Mouse (Mus musculus): Measurements from ENCODE around the gene Snta1. TPM values are rescaled to one million over a fixed set of nuclear protein-coding genes. Genes with fewer than 3 reads are reported as not detected.
A peak's percentile ranks its signal among the peaks of the same experiment; 100 is the strongest.
"Not testable (repeated sequence)": the region's sequence is repeated elsewhere in the genome, so short reads cannot be mapped to it uniquely, and the experiment has no call there.

Gene Snta1
- polyA plus RNA-seq, 1 experiment, result 27.5 TPM

DNA sequence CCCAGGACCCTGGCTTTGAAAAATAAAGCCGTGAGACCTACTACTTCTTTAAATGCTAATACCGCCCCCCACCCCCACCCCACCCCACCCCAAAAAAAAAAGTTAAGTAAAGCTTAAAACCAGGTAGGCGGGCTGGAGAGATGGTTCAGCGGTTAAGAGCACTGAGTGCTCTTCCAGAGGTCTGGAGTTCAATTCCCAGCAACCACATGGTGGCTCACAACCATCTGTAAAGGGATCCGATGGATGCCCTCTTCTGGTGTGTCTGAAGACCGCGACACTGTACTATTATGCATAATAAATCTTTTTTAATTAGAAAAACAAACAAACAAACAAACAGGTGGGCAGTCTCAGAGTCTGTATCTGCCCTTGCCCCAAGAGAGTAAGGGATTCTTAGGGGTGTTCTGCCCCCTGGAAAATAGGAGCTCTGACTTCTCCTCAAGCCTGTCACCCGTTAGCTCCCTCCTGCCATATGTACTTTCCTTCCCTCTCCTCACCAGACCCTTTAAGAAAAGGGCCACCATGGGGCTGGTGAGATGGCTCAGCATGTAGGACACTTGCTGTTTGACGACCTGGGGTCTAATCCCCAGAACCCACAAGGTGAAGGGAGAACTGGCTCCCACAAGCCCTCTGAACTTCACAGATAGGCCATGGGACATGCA, 34.9 kb downstream of the Snta1 start, which contains the start of gene Cdk5rap1:
Gene Cdk5rap1, minus strand, starts transcription at position 169 of the 659 bp plus-strand sequence.
- Histone ChIP-seq H3K27me3 (ENCODE audit: control insufficient read depth, insufficient read depth, low read length) (no peaks in the 10 kb centered on the region), H3K27ac (ENCODE audit: insufficient read depth, low read depth, low read length) (peak within 1 kb of the TSS; percentile 96), H3K4me3 (ENCODE audit: low read depth, low read length) (peak within 1 kb of the TSS; percentile 76), H3K36me3 (ENCODE audit: control insufficient read depth, insufficient read depth, low read length) (peaks cover 8% of the 10 kb centered on the region), H3K4me1 (ENCODE audit: control insufficient read depth, insufficient read depth, insufficient read length, low read length) (no peaks in the 10 kb centered on the region)
- WGBS, result 12% methylated on average over 9 of the region's 9 CpGs
- TF ChIP-seq CTCF (IDR thresholded peaks at IDR 0.05; ENCODE audit: extremely low read depth, insufficient read length, insufficient replicate concordance, low read depth, low read length) (no peak), POLR2A (IDR thresholded peaks at IDR 0.05; ENCODE audit: low read depth, low read length) (no peak)

DNA sequence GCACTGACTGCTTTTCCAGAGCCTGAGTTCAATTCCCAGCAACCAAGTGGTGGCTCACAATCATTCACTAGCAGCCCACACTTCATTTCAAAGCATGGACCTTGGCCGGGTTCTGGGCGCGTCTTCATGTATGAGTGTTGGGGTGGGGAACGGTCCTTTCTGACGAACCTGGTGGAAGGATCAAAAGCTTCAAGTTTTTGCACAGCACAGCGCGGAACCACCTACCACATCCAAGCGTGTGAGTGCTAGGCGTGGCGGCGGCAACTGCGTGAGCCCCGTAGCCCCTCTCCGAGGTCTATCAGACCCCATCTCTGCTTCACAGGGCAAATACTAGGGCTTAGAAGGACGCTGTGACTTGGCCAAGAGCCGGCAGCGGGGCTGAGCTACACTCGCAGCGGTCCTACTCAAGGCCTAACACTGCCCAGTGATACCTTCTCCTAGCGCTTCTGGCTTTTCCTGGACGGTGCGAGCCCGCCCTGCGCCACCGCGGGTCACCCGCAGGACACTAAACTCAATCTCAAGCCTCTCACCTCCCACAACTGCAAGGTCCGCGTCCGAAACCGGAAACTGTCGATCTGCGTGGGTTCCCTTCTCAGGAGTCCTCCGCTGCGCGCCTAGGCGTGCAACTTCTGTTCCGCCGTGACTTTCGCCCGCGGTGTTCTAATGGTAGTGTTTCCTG, 35.6 kb downstream of the Snta1 start:
- TF ChIP-seq POLR2A (IDR thresholded peaks at IDR 0.05; ENCODE audit: low read depth, low read length) (peak; percentile 92), CTCF (IDR thresholded peaks at IDR 0.05; ENCODE audit: extremely low read depth, insufficient read length, insufficient replicate concordance, low read depth, low read length) (no peak)
- no peaks in the 10 kb centered on the region for H3K27me3 ChIP-seq (ENCODE audit: control insufficient read depth, insufficient read depth, low read length)
- peak overlapping the region; percentile 76 for H3K4me3 ChIP-seq (ENCODE audit: low read depth, low read length)
- no peaks in the 10 kb centered on the region for H3K4me1 ChIP-seq (ENCODE audit: control insufficient read depth, insufficient read depth, insufficient read length, low read length)
- under 1% methylated on average over 42 of the region's 42 CpGs for WGBS
- H3K27ac ChIP-seq (ENCODE audit: insufficient read depth, low read depth, low read length), result peak overlapping the region; percentile 96
- H3K36me3 ChIP-seq (ENCODE audit: control insufficient read depth, insufficient read depth, low read length), result peaks cover 11% of the 10 kb centered on the region

- H3K27ac ChIP-seq (ENCODE audit: insufficient read depth, low read depth, low read length), result no peak overlapping the region
- TF ChIP-seq POLR2A (IDR thresholded peaks at IDR 0.05; ENCODE audit: low read depth, low read length) (no peak), CTCF (IDR thresholded peaks at IDR 0.05; ENCODE audit: extremely low read depth, insufficient read length, insufficient replicate concordance, low read depth, low read length) (no peak)
- WGBS, result 90% methylated on average over 1 of the region's 1 CpGs
These were observed 40.4 kb downstream of the Snta1 start for GRCm38 (mm10) chr2:154367510-154367909.

GRCm38 (mm10) chr2:154354000-154354425, 53.9 kb downstream of the Snta1 start:
- Histone ChIP-seq H3K4me3 (ENCODE audit: low read depth, low read length) (peak overlapping the region; percentile 77), H3K27ac (ENCODE audit: insufficient read depth, low read depth, low read length) (peak overlapping the region; percentile 75), H3K36me3 (ENCODE audit: control insufficient read depth, insufficient read depth, low read length) (peaks cover 15% of the 10 kb centered on the region)
- peak; percentile 9; the same call in 1 of the 2 replicates for TF ChIP-seq CTCF (IDR thresholded peaks at IDR 0.05; ENCODE audit: extremely low read depth, insufficient read length, insufficient replicate concordance, low read depth, low read length)
- not testable (repeated sequence) for H3K27me3 ChIP-seq (ENCODE audit: control insufficient read depth, insufficient read depth, low read length); H3K4me1 ChIP-seq (ENCODE audit: control insufficient read depth, insufficient read depth, insufficient read length, low read length)
- 87% methylated on average over 15 of the region's 19 CpGs for WGBS

More at GRCm38 (mm10) chr2:154367510-154367909, 40.4 kb downstream of the Snta1 start:
- Histone ChIP-seq H3K36me3 (ENCODE audit: control insufficient read depth, insufficient read depth, low read length) (peaks cover 29% of the 10 kb centered on the region), H3K27me3 (ENCODE audit: control insufficient read depth, insufficient read depth, low read length) (no peaks in the 10 kb centered on the region), H3K4me3 (ENCODE audit: low read depth, low read length) (no peak overlapping the region), H3K4me1 (ENCODE audit: control insufficient read depth, insufficient read depth, insufficient read length, low read length) (no peaks in the 10 kb centered on the region)

GRCm38 (mm10) chr2:154348152-154348551, 59.7 kb downstream of the Snta1 start:
- Histone ChIP-seq H3K36me3 (ENCODE audit: control insufficient read depth, insufficient read depth, low read length) (peaks cover 48% of the 10 kb centered on the region), H3K4me1 (ENCODE audit: control insufficient read depth, insufficient read depth, insufficient read length, low read length) (no peaks in the 10 kb centered on the region), H3K4me3 (ENCODE audit: low read depth, low read length) (no peak overlapping the region), H3K27me3 (ENCODE audit: control insufficient read depth, insufficient read depth, low read length) (no peaks in the 10 kb centered on the region), H3K27ac (ENCODE audit: insufficient read depth, low read depth, low read length) (no peak overlapping the region)
- TF ChIP-seq CTCF (IDR thresholded peaks at IDR 0.05; ENCODE audit: extremely low read depth, insufficient read length, insufficient replicate concordance, low read depth, low read length) (no peak), POLR2A (IDR thresholded peaks at IDR 0.05; ENCODE audit: low read depth, low read length) (no peak)
- 50% methylated on average over 3 of the region's 3 CpGs for WGBS

GRCm38 (mm10) chr2:154339356-154339755, 68.5 kb downstream of the Snta1 start:
- Histone ChIP-seq H3K27me3 (ENCODE audit: control insufficient read depth, insufficient read depth, low read length) (no peaks in the 10 kb centered on the region), H3K4me1 (ENCODE audit: control insufficient read depth, insufficient read depth, insufficient read length, low read length) (no peaks in the 10 kb centered on the region), H3K27ac (ENCODE audit: insufficient read depth, low read depth, low read length) (no peak overlapping the region), H3K4me3 (ENCODE audit: low read depth, low read length) (no peak overlapping the region), H3K36me3 (ENCODE audit: control insufficient read depth, insufficient read depth, low read length) (peaks cover 37% of the 10 kb centered on the region)
- no peak for TF ChIP-seq POLR2A (IDR thresholded peaks at IDR 0.05; ENCODE audit: low read depth, low read length)
- no peak for TF ChIP-seq CTCF (IDR thresholded peaks at IDR 0.05; ENCODE audit: extremely low read depth, insufficient read length, insufficient replicate concordance, low read depth, low read length)
- WGBS, result 86% methylated on average over 2 of the region's 2 CpGs

GRCm38 (mm10) chr2:154338161-154338560, 69.7 kb downstream of the Snta1 start:
- H3K4me1 ChIP-seq (ENCODE audit: control insufficient read depth, insufficient read depth, insufficient read length, low read length), result no peaks in the 10 kb centered on the region
- H3K27me3 ChIP-seq (ENCODE audit: control insufficient read depth, insufficient read depth, low read length), result no peaks in the 10 kb centered on the region
- no peak for TF ChIP-seq POLR2A (IDR thresholded peaks at IDR 0.05; ENCODE audit: low read depth, low read length)
- TF ChIP-seq CTCF (IDR thresholded peaks at IDR 0.05; ENCODE audit: extremely low read depth, insufficient read length, insufficient replicate concordance, low read depth, low read length), result no peak
- H3K36me3 ChIP-seq (ENCODE audit: control insufficient read depth, insufficient read depth, low read length), result peaks cover 32% of the 10 kb centered on the region
- WGBS, result 86% methylated on average over 1 of the region's 1 CpGs
- H3K4me3 ChIP-seq (ENCODE audit: low read depth, low read length), result no peak overlapping the region
- H3K27ac ChIP-seq (ENCODE audit: insufficient read depth, low read depth, low read length), result no peak overlapping the region

Data from small intestine, adult 2 months (tissue).